Mouse (Mus musculus): ENCODE results near the gene Gja3. TPM values are rescaled to one million over a fixed set of nuclear protein-coding genes. Genes with fewer than 3 reads are reported as not detected.

Gene Gja3
- polyA plus RNA-seq, 1 experiment from 2014 or later: not detected

GRCm38 (mm10) chr14:56988621-56989020 lies 69.3 kb downstream of the Gja3 start:
- Histone ChIP-seq H3K4me2 (ENCODE audit: low read depth, low read length) (no peak overlapping the region), H3K4me1 (ENCODE audit: control insufficient read depth, insufficient read depth, low read length) (no peaks in the 10 kb centered on the region), H3K27me3 (ENCODE audit: control insufficient read depth, insufficient read depth, low read length) (no peaks in the 10 kb centered on the region), H3K9me3 (ENCODE audit: control insufficient read depth, low read length) (no peaks in the 10 kb centered on the region), H3K4me3 (ENCODE audit: low read depth, low read length) (no peak overlapping the region), H3K9ac (replicated peaks; ENCODE audit: low read depth, low read length) (no peak overlapping the region), H3K36me3 (ENCODE audit: control insufficient read depth, insufficient read depth, low read length) (no peaks in the 10 kb centered on the region), H3K27ac (ENCODE audit: low read depth, low read length) (no peak overlapping the region)
- no peak for ATAC-seq (ENCODE audit: low read depth)
- 68% methylated on average over 4 of the region's 4 CpGs for WGBS

Other genes starting within 250 kb of the Gja3 start
- gene Zmym5, start 246.4 kb downstream of the Gja3 start, polyA plus RNA-seq (2014; fragmentation: Nextera tagmentation; extraction: Ambion mirVana): 26.5 and 28.0 TPM in 2 replicates
- 59.9 and 61.0 TPM in 2 replicates for gene Zmym2, start 171.4 kb downstream of the Gja3 start, polyA plus RNA-seq (2014; fragmentation: Nextera tagmentation; extraction: Ambion mirVana)
- gene Gjb2, start 46.6 kb upstream of the Gja3 start, polyA plus RNA-seq (2014; fragmentation: Nextera tagmentation; extraction: Ambion mirVana): 1.3 and 26.7 TPM in 2 replicates
- not detected in 2 replicates for gene Gm4491, start 57.8 kb upstream of the Gja3 start, polyA plus RNA-seq (2014; fragmentation: Nextera tagmentation; extraction: Ambion mirVana)
- gene Gjb6, start 75.5 kb upstream of the Gja3 start, polyA plus RNA-seq (2014; fragmentation: Nextera tagmentation; extraction: Ambion mirVana): 1.1 and 25.5 TPM in 2 replicates

All from neural tube, embryonic 14.5 days (tissue).